Mouse (Mus musculus): ENCODE data around the gene Afg1l.

DNA sequence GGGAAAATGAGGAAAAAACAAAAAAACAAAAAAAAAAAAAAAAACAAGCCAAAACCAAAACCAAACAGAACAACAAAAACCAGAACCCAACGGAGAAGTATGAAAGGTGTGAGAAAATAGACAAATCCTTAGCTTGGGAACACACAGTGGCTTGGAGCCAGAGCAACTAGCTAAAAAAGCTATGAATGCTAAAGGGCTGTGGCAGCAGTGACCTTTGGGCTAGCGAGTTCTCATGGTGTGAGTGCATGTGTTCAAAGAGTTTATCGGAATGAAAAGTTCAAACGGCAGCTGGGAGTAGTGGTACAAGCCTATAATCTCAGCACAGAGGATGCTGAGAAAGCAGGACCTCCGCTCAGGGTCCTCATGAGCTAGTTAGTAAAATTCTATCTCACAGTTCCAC is 214.2 kb downstream of the Afg1l start:
- TF ChIP-seq CTCF (IDR thresholded peaks at IDR 0.05) = no peak
- TF ChIP-seq EP300 (IDR thresholded peaks at IDR 0.05) = no peak
